Mouse (Mus musculus) MEL (cell line): ENCODE data around the gene Lrrc63. TPM values are rescaled to one million over a fixed set of nuclear protein-coding genes. Genes with fewer than 3 reads are reported as not detected.

Source experiments
- DNase-seq: peaks from one replicate; pipeline ENCODE4 v3.0.0; 2011; ENCODE audit warnings: low read depth, low spot score
- H3K27ac ChIP-seq: 2 replicates; pipeline ENCODE4 v1.5.1; 2012; ENCODE audit warnings: low read depth, mild to moderate bottlenecking, control low read depth, low read length, moderate library complexity; ENCODE audit not compliant: control insufficient read depth
- H3K27me3 ChIP-seq, 2 experiments: fragments of 150-350 bp in 1 of 2; sonication (generic) in 1 of 2; 2 replicates each; pipeline ENCODE4 v1.6.1; 2012; ENCODE audit warnings: low read length in 2 of 2, mild to moderate bottlenecking in 2 of 2, improper control_type of control experiment in 1 of 2, moderate library complexity in 1 of 2; ENCODE audit not compliant: insufficient read depth in 2 of 2, control insufficient read depth in 1 of 2
- H3K36me3 ChIP-seq, 2 experiments: 2 replicates each; pipeline ENCODE4 v1.6.1; 2012 to 2014; ENCODE audit warnings: low read length in 2 of 2, improper control_type of control experiment in 1 of 2, inconsistent platforms in 1 of 2, mild to moderate bottlenecking in 1 of 2; ENCODE audit not compliant: insufficient read depth in 2 of 2, control insufficient read depth in 1 of 2
- H3K4me1 ChIP-seq, 2 experiments: fragments of 150-350 bp in 1 of 2; sonication (generic) in 1 of 2; 2 replicates each; pipeline ENCODE4 v1.6.1; 2012; ENCODE audit warnings: low read length in 2 of 2, improper control_type of control experiment in 1 of 2, mild to moderate bottlenecking in 1 of 2; ENCODE audit not compliant: insufficient read depth in 2 of 2, control insufficient read depth in 1 of 2
- H3K4me3 ChIP-seq, 2 experiments: fragments of 150-350 bp in 1 of 2; sonication (generic) in 1 of 2; 2 replicates each; pipeline ENCODE4 v1.5.1; 2012; ENCODE audit warnings: low read depth in 2 of 2, low read length in 2 of 2, mild to moderate bottlenecking in 2 of 2, moderate library complexity in 2 of 2, control low read depth in 1 of 2, improper control_type of control experiment in 1 of 2; ENCODE audit not compliant: control insufficient read depth in 1 of 2, insufficient read depth in 1 of 2
- H3K79me2 ChIP-seq: 2 replicates; pipeline ENCODE4 v1.6.1; 2012; ENCODE audit warnings: mild to moderate bottlenecking, low read length, moderate library complexity; ENCODE audit not compliant: control insufficient read depth, poor library complexity, insufficient read depth
- H3K9ac ChIP-seq: 2 replicates; pipeline ENCODE4 v1.6.1; 2012; ENCODE audit warnings: low read depth, mild to moderate bottlenecking, control low read depth, low read length, moderate library complexity; ENCODE audit not compliant: control insufficient read depth, poor library complexity, severe bottlenecking
- H3K9me3 ChIP-seq: fragments of 150-350 bp; sonication (generic); replicated peaks from 2 replicates; pipeline ENCODE4 v1.6.1; 2012; ENCODE audit warnings: mild to moderate bottlenecking, low read length, improper control_type of control experiment, moderate library complexity; ENCODE audit not compliant: insufficient read depth
- BHLHE40 ChIP-seq: IDR thresholded peaks from 2 replicates; pipeline ENCODE4 v1.6.1; 2012; ENCODE audit warnings: low read depth, mild to moderate bottlenecking, inconsistent platforms, low read length, improper control_type of control experiment, borderline replicate concordance
- CHD1 ChIP-seq: IDR thresholded peaks from 2 replicates; pipeline ENCODE4 v1.6.1; 2012; ENCODE audit warnings: low read depth, mild to moderate bottlenecking, inconsistent platforms, low read length, improper control_type of control experiment
- CHD2 ChIP-seq: IDR thresholded peaks from 2 replicates; pipeline ENCODE4 v1.6.1; 2011; ENCODE audit warnings: low read length, improper control_type of control experiment
- CTCF ChIP-seq, 3 experiments: IDR thresholded peaks in 2 of 3; conservative IDR thresholded peaks in 1 of 3; 2 replicates each; pipeline ENCODE4 v1.5.1; 2011 to 2012; ENCODE audit warnings: low read length in 3 of 3, low read depth in 2 of 3, mild to moderate bottlenecking in 2 of 3, improper control_type of control experiment in 1 of 3, inconsistent platforms in 1 of 3, mixed read lengths in 1 of 3, moderate library complexity in 1 of 3; ENCODE audit not compliant: control insufficient read depth in 1 of 3, insufficient read depth in 1 of 3, poor library complexity in 1 of 3, severe bottlenecking in 1 of 3
- E2F4 ChIP-seq: IDR thresholded peaks from 2 replicates; pipeline ENCODE4 v1.6.1; 2011; ENCODE audit warnings: low read depth, low read length, improper control_type of control experiment, borderline replicate concordance
- EP300 ChIP-seq, 2 experiments: IDR thresholded peaks; 2 replicates each; pipeline ENCODE4 v1.6.1; 2011; ENCODE audit warnings: improper control_type of control experiment in 2 of 2, low read length in 2 of 2, low read depth in 1 of 2, mild to moderate bottlenecking in 1 of 2
- ETS1 ChIP-seq: IDR thresholded peaks from 2 replicates; pipeline ENCODE4 v1.6.1; 2012; ENCODE audit warnings: low read depth, mild to moderate bottlenecking, inconsistent platforms, low read length, improper control_type of control experiment, moderate library complexity
- GABPA ChIP-seq: IDR thresholded peaks from 2 replicates; pipeline ENCODE4 v1.6.1; 2012; ENCODE audit warnings: low read depth, mild to moderate bottlenecking, inconsistent platforms, low read length, improper control_type of control experiment, moderate library complexity
- GATA1 ChIP-seq: IDR thresholded peaks from 2 replicates; pipeline ENCODE4 v1.6.1; 2011; ENCODE audit warnings: low read depth, low read length, improper control_type of control experiment
- HCFC1 ChIP-seq: IDR thresholded peaks from 2 replicates; pipeline ENCODE4 v1.6.1; 2012; ENCODE audit warnings: low read depth, mild to moderate bottlenecking, inconsistent platforms, low read length, improper control_type of control experiment, moderate library complexity
- JUND ChIP-seq: IDR thresholded peaks from 2 replicates; pipeline ENCODE4 v1.6.1; 2011; ENCODE audit warnings: low read depth, mild to moderate bottlenecking, improper control_type of control experiment, low read length
- KAT2A ChIP-seq: conservative IDR thresholded peaks from 2 replicates; pipeline ENCODE4 v1.6.1; 2012; ENCODE audit warnings: low read depth, low read length, improper control_type of control experiment, inconsistent platforms
- MAX ChIP-seq: IDR thresholded peaks from 2 replicates; pipeline ENCODE4 v1.6.1; 2011; ENCODE audit warnings: low read length, improper control_type of control experiment
- MAZ ChIP-seq: IDR thresholded peaks from 2 replicates; pipeline ENCODE4 v1.6.1; 2012; ENCODE audit warnings: low read depth, mild to moderate bottlenecking, inconsistent platforms, low read length, improper control_type of control experiment
- MEF2A ChIP-seq: IDR thresholded peaks from 2 replicates; pipeline ENCODE4 v1.6.1; 2014; ENCODE audit warnings: low read depth, mild to moderate bottlenecking, inconsistent platforms, low read length, improper control_type of control experiment; ENCODE audit not compliant: poor library complexity, insufficient replicate concordance, severe bottlenecking; ENCODE audit errors: extremely low read depth
- MXI1 ChIP-seq: IDR thresholded peaks from 2 replicates; pipeline ENCODE4 v1.6.1; 2011; ENCODE audit warnings: mild to moderate bottlenecking, low read depth, low read length, improper control_type of control experiment
- MYB ChIP-seq: IDR thresholded peaks from 2 replicates; pipeline ENCODE4 v1.6.1; 2011; ENCODE audit warnings: mild to moderate bottlenecking, low read depth, low read length, improper control_type of control experiment
- MYC ChIP-seq: IDR thresholded peaks from 2 replicates; pipeline ENCODE4 v1.6.1; 2011; ENCODE audit warnings: low read depth, mild to moderate bottlenecking, low read length, improper control_type of control experiment, moderate library complexity
- NELFE ChIP-seq: IDR thresholded peaks from 2 replicates; pipeline ENCODE4 v1.6.1; 2011; ENCODE audit warnings: low read depth, low read length, improper control_type of control experiment
- POLR2A ChIP-seq, 2 experiments: IDR thresholded peaks; 2 replicates each; pipeline ENCODE4 v1.6.1; 2011 to 2012; ENCODE audit warnings: low read length in 2 of 2, mild to moderate bottlenecking in 2 of 2, control low read depth in 1 of 2, improper control_type of control experiment in 1 of 2, low read depth in 1 of 2, moderate library complexity in 1 of 2; ENCODE audit not compliant: control insufficient read depth in 1 of 2, insufficient read depth in 1 of 2, poor library complexity in 1 of 2
- POLR2AphosphoS2 ChIP-seq: IDR thresholded peaks from 2 replicates; pipeline ENCODE4 v1.6.1; 2011; ENCODE audit warnings: low read length, improper control_type of control experiment
- POLR2AphosphoS5 ChIP-seq: IDR thresholded peaks from 2 replicates; pipeline ENCODE4 v1.6.1; 2012; ENCODE audit warnings: low read depth, borderline replicate concordance, mild to moderate bottlenecking, inconsistent platforms, low read length, moderate library complexity, mixed read lengths
- RAD21 ChIP-seq: IDR thresholded peaks from 2 replicates; pipeline ENCODE4 v1.6.1; 2011; ENCODE audit warnings: mild to moderate bottlenecking, low read depth, low read length, improper control_type of control experiment
- RCOR1 ChIP-seq: IDR thresholded peaks from 2 replicates; pipeline ENCODE4 v1.6.1; 2012; ENCODE audit warnings: low read depth, mild to moderate bottlenecking, inconsistent platforms, low read length, improper control_type of control experiment
- SIN3A ChIP-seq: IDR thresholded peaks from 2 replicates; pipeline ENCODE4 v1.6.1; 2012; ENCODE audit warnings: low read length, improper control_type of control experiment, inconsistent platforms
- SMC3 ChIP-seq: IDR thresholded peaks from 2 replicates; pipeline ENCODE4 v1.6.1; 2011; ENCODE audit warnings: low read depth, low read length, improper control_type of control experiment
- TAL1 ChIP-seq: IDR thresholded peaks from 2 replicates; pipeline ENCODE4 v1.6.1; 2012; ENCODE audit warnings: mild to moderate bottlenecking, inconsistent platforms, low read length, moderate library complexity, mixed read lengths
- TBP ChIP-seq: IDR thresholded peaks from 2 replicates; pipeline ENCODE4 v1.8.0; 2011; ENCODE audit warnings: low read depth, low read length, improper control_type of control experiment
- TCF12 ChIP-seq: IDR thresholded peaks from 2 replicates; pipeline ENCODE4 v1.6.1; 2014; ENCODE audit warnings: low read depth, mild to moderate bottlenecking, inconsistent platforms, low read length, improper control_type of control experiment, moderate library complexity
- UBTF ChIP-seq: IDR thresholded peaks from 2 replicates; pipeline ENCODE4 v1.6.1; 2012; ENCODE audit warnings: low read depth, mild to moderate bottlenecking, inconsistent platforms, low read length, improper control_type of control experiment, moderate library complexity, borderline replicate concordance; ENCODE audit not compliant: insufficient read depth
- USF1 ChIP-seq: IDR thresholded peaks from 2 replicates; pipeline ENCODE4 v1.6.1; 2014; ENCODE audit warnings: low read depth, mild to moderate bottlenecking, inconsistent platforms, low read length, improper control_type of control experiment, moderate library complexity
- USF2 ChIP-seq, 2 experiments: IDR thresholded peaks; 2 replicates each; pipeline ENCODE4 v1.6.1; 2011 to 2012; ENCODE audit warnings: improper control_type of control experiment in 2 of 2, low read length in 2 of 2, borderline replicate concordance in 1 of 2, inconsistent platforms in 1 of 2, low read depth in 1 of 2, mild to moderate bottlenecking in 1 of 2; ENCODE audit not compliant: insufficient read depth in 1 of 2
- ZC3H11A ChIP-seq: IDR thresholded peaks from 2 replicates; pipeline ENCODE4 v1.6.1; 2012; ENCODE audit warnings: low read depth, mild to moderate bottlenecking, inconsistent platforms, low read length, improper control_type of control experiment
- ZKSCAN1 ChIP-seq: IDR thresholded peaks from 2 replicates; pipeline ENCODE4 v1.6.1; 2012; ENCODE audit warnings: low read depth, mild to moderate bottlenecking, inconsistent platforms, low read length, improper control_type of control experiment, moderate library complexity
- ZMIZ1 ChIP-seq: IDR thresholded peaks from 2 replicates; pipeline ENCODE4 v1.6.1; 2012; ENCODE audit warnings: low read depth, mild to moderate bottlenecking, inconsistent platforms, low read length, improper control_type of control experiment, moderate library complexity
- ZNF384 ChIP-seq: IDR thresholded peaks from 2 replicates; pipeline ENCODE4 v1.6.1; 2012; ENCODE audit warnings: low read depth, mild to moderate bottlenecking, inconsistent platforms, low read length, improper control_type of control experiment
- polyA plus RNA-seq, 2 experiments: library from polyadenylated mRNA; stranded (reverse) in 1 of 2; unstranded in 1 of 2; fragments of >175 nt in 1 of 2; fragments of >200 nt in 1 of 2; gene quantifications; 2 replicates each; pipeline versions ENCODE4 v1.2.1 to v1.2.4; 2012; ENCODE audit warnings: low replicate concordance in 2 of 2, low read depth in 1 of 2; ENCODE audit not compliant: insufficient read length in 2 of 2, insufficient read depth in 1 of 2, missing spikeins in 1 of 2
- total RNA-seq: library from RNA; depleted of rRNA; stranded (reverse); fragments of 300-350 nt; gene quantifications from 2 replicates; pipeline ENCODE4 v1.2.3, GENCODE M21; 2012

Gene Lrrc63
- total and polyA plus RNA-seq, 3 experiments: not detected

- H3K9ac ChIP-seq: peak overlapping the region; percentile 41; the same call in 1 of the 2 replicates
- peaks cover 10 to 20% of the 10 kb centered on the region in 2 experiments for H3K4me1 ChIP-seq
- H3K4me3 ChIP-seq: peak overlapping the region; percentile 27 to 46; a peak in 3 of 4 replicates
- H3K27ac ChIP-seq: peak overlapping the region; percentile 79
- peak; percentile 96 for DNase-seq
- H3K27me3 ChIP-seq: peaks cover 0 to 2% of the 10 kb centered on the region in 2 experiments; a peak in 2 of 4 replicates
- H3K36me3 ChIP-seq: peaks cover 0 to 26% of the 10 kb centered on the region in 2 experiments; a peak in 2 of 4 replicates
- no peaks in the 10 kb centered on the region for H3K79me2 ChIP-seq
- no peaks in the 10 kb centered on the region for H3K9me3 ChIP-seq
- peak; percentile 47; the same call in 1 of the 2 replicates for TF ChIP-seq KAT2A
- TF ChIP-seq E2F4: no peak
- TF ChIP-seq GATA1: peak; percentile 98
- TF ChIP-seq MYC: peak; percentile 76
- TF ChIP-seq JUND: 0 out of 2 replicates have a peak, but pooled peaks have one; percentile 45
- TF ChIP-seq ETS1: peak; percentile 92
- no peak for TF ChIP-seq RAD21
- no peak for TF ChIP-seq CTCF (IDR thresholded peaks at IDR 0.05 in 2 of 3, conservative IDR thresholded peaks at IDR 0.05 in 1 of 3; ENCODE audit: control insufficient read depth in 1 of 3, insufficient read depth in 1 of 3, low read depth in 2 of 3, low read length in 3 of 3, poor library complexity in 1 of 3, severe bottlenecking in 1 of 3)
- no peak for TF ChIP-seq ZMIZ1
- peak; percentile 79 for TF ChIP-seq MXI1
- TF ChIP-seq TCF12: peak; percentile 99
- TF ChIP-seq POLR2A (IDR thresholded peaks at IDR 0.05; ENCODE audit: control insufficient read depth in 1 of 2, insufficient read depth in 1 of 2, low read depth in 1 of 2, low read length in 2 of 2, poor library complexity in 1 of 2): 0 out of 4 replicates have a peak, but pooled peaks of 1 of the 2 experiments have one; percentile 28
- 0 out of 2 replicates have a peak, but pooled peaks have one; percentile 15 for TF ChIP-seq USF1
- 0 out of 2 replicates have a peak, but pooled peaks have one; percentile 36 for TF ChIP-seq ZNF384
- no peak for TF ChIP-seq POLR2AphosphoS5
- peak; percentile 76 for TF ChIP-seq BHLHE40
- 0 out of 2 replicates have a peak, but pooled peaks have one; percentile 20 for TF ChIP-seq MYB
- no peak for TF ChIP-seq ZC3H11A
- TF ChIP-seq RCOR1: peak; percentile 94
- no peak for TF ChIP-seq USF2 (IDR thresholded peaks at IDR 0.05; ENCODE audit: borderline replicate concordance in 1 of 2, insufficient read depth in 1 of 2, low read depth in 1 of 2, low read length in 2 of 2)
- 0 out of 2 replicates have a peak, but pooled peaks have one; percentile 10 for TF ChIP-seq SMC3
- TF ChIP-seq POLR2AphosphoS2: 0 out of 2 replicates have a peak, but pooled peaks have one; percentile 50
- TF ChIP-seq CHD2: peak; percentile 9; the same call in 1 of the 2 replicates
- TF ChIP-seq UBTF: 0 out of 2 replicates have a peak, but pooled peaks have one; percentile 44
- TF ChIP-seq GABPA: no peak
- TF ChIP-seq HCFC1: no peak; the same call in 1 of the 2 replicates
- peak; percentile 63; the same call in 1 of the 2 replicates for TF ChIP-seq ZKSCAN1
- peak; percentile 98 for TF ChIP-seq TAL1
- TF ChIP-seq SIN3A: peak; percentile 81
- peak; percentile 31; the same call in 1 of the 2 replicates for TF ChIP-seq MEF2A
- peak; percentile 84; the same call in 1 of the 2 replicates for TF ChIP-seq MAX
- TF ChIP-seq NELFE: no peak
- no peak for TF ChIP-seq CHD1
- TF ChIP-seq MAZ: peak; percentile 40; the same call in 1 of the 2 replicates
- TF ChIP-seq EP300 (IDR thresholded peaks at IDR 0.05; ENCODE audit: low read depth in 1 of 2, low read length in 2 of 2): peak; percentile 97
- TF ChIP-seq TBP: peak; percentile 46; the same call in 1 of the 2 replicates
Measured at GRCm38 (mm10) chr14:75138503-75138902, 7.8 kb upstream of the Lrrc63 start.
